Mouse (Mus musculus) cerebellum, postnatal 4 days (tissue): ENCODE measurements around the gene Rc3h2.

Experiments
- DNase-seq, 2 experiments: peaks; one replicate each; pipeline ENCODE4 v3.0.0; 2022; ENCODE audit warnings: low spot score in 2 of 2, mixed read lengths in 1 of 2

The Rc3h2 gene

GRCm38 (mm10) chr2:37338497-37339187, 84.1 kb downstream of the Rc3h2 start:
- DNase-seq: peak in 1 of 2 experiments; percentile 65

- DNase-seq: no peak
Observed at GRCm38 (mm10) chr2:37333321-37333720, 89.4 kb downstream of the Rc3h2 start.

GRCm38 (mm10) chr2:37326215-37326614, 96.5 kb downstream of the Rc3h2 start, which contains the start of gene Olfr368:
Gene Olfr368, plus strand, starts transcription at chr2:37326515.
- no peak for DNase-seq
